Mouse (Mus musculus): ENCODE measurements around the gene Mtfr1l.

Gene Mtfr1l

GRCm38 (mm10) chr4:134534932-134535786, at the start of gene Mtfr1l:
Gene Mtfr1l (minus strand): TSS chr4:134535387.
- DNase-seq (ENCODE audit: low spot score), result peak; percentile 98

GRCm38 (mm10) chr4:134583513-134583912, 48.3 kb upstream of the Mtfr1l start:
- DNase-seq (ENCODE audit: low spot score), result no peak

- DNase-seq (ENCODE audit: low spot score), result no peak
These were observed 46.2 kb upstream of the Mtfr1l start for GRCm38 (mm10) chr4:134581365-134581764.

GRCm38 (mm10) chr4:134580351-134581148, 45.4 kb upstream of the Mtfr1l start:
- DNase-seq (ENCODE audit: low spot score), result no peak

- DNase-seq (ENCODE audit: low spot score), result no peak
These were observed 44.4 kb upstream of the Mtfr1l start for GRCm38 (mm10) chr4:134579620-134580019.

- DNase-seq (ENCODE audit: low spot score), result no peak
These were observed 44.0 kb upstream of the Mtfr1l start for GRCm38 (mm10) chr4:134579212-134579611.

GRCm38 (mm10) chr4:134578407-134578806, 43.2 kb upstream of the Mtfr1l start:
- no peak for DNase-seq (ENCODE audit: low spot score)

- no peak for DNase-seq (ENCODE audit: low spot score)
These were observed 42.1 kb upstream of the Mtfr1l start for GRCm38 (mm10) chr4:134577281-134577680.

GRCm38 (mm10) chr4:134575486-134575885, 40.3 kb upstream of the Mtfr1l start:
- no peak for DNase-seq (ENCODE audit: low spot score)

GRCm38 (mm10) chr4:134572449-134573300, 37.5 kb upstream of the Mtfr1l start:
- DNase-seq (ENCODE audit: low spot score), result no peak

- DNase-seq (ENCODE audit: low spot score), result no peak
These were observed 35.7 kb upstream of the Mtfr1l start for GRCm38 (mm10) chr4:134570704-134571451.

GRCm38 (mm10) chr4:134569831-134570230, 34.6 kb upstream of the Mtfr1l start:
- no peak for DNase-seq (ENCODE audit: low spot score)

- no peak for DNase-seq (ENCODE audit: low spot score)
These were observed 34.0 kb upstream of the Mtfr1l start for GRCm38 (mm10) chr4:134569205-134569604.

- no peak for DNase-seq (ENCODE audit: low spot score)
These were observed 32.4 kb upstream of the Mtfr1l start for GRCm38 (mm10) chr4:134567377-134568226.

GRCm38 (mm10) chr4:134564093-134564492, 28.9 kb upstream of the Mtfr1l start:
- no peak for DNase-seq (ENCODE audit: low spot score)

- no peak for DNase-seq (ENCODE audit: low spot score)
These were observed 28.4 kb upstream of the Mtfr1l start for GRCm38 (mm10) chr4:134563624-134564023.

- DNase-seq (ENCODE audit: low spot score), result no peak
These were observed 26.8 kb upstream of the Mtfr1l start for GRCm38 (mm10) chr4:134562014-134562413.

- no peak for DNase-seq (ENCODE audit: low spot score)
These were observed 25.5 kb upstream of the Mtfr1l start for GRCm38 (mm10) chr4:134560699-134561098.

GRCm38 (mm10) chr4:134559154-134559553, 24.0 kb upstream of the Mtfr1l start:
- DNase-seq (ENCODE audit: low spot score), result no peak

GRCm38 (mm10) chr4:134558570-134559113, 23.5 kb upstream of the Mtfr1l start:
- no peak for DNase-seq (ENCODE audit: low spot score)

Data from yolk sac, embryonic 10.5 days (tissue).